Mouse (Mus musculus) kidney, postnatal 36 days (tissue): ENCODE measurements around the gene Mtm1.
A peak's percentile ranks its signal among the peaks of the same experiment; 100 is the strongest.

Experiments used
- DNase-seq, 2 experiments: peaks; one replicate each; pipeline ENCODE4 v3.0.0; 2021 to 2022; ENCODE audit warnings: mixed read lengths in 2 of 2

The Mtm1 gene

GRCm38 (mm10) chrX:71210467-71210866, at the start of gene Mtm1:
TSS of gene Mtm1 (plus strand) at chrX:71210767.
- no peak for DNase-seq

GRCm38 (mm10) chrX:71181526-71181925, 29.0 kb upstream of the Mtm1 start:
- DNase-seq: no peak

- DNase-seq: peak in 1 of 2 experiments; percentile 1
Measured at GRCm38 (mm10) chrX:71183671-71184070, 26.9 kb upstream of the Mtm1 start.

- DNase-seq: peak; percentile 36 to 64
Measured at GRCm38 (mm10) chrX:71186396-71186795, 24.2 kb upstream of the Mtm1 start.

- no peak for DNase-seq
Measured at GRCm38 (mm10) chrX:71204776-71205175, 5.8 kb upstream of the Mtm1 start.

- DNase-seq: no peak
Measured at GRCm38 (mm10) chrX:71205821-71206542, 4.6 kb upstream of the Mtm1 start.

- DNase-seq: no peak
Measured at GRCm38 (mm10) chrX:71206595-71206994, 4.0 kb upstream of the Mtm1 start.

- no peak for DNase-seq
Measured at GRCm38 (mm10) chrX:71212911-71213310, 2.3 kb downstream of the Mtm1 start.

GRCm38 (mm10) chrX:71214441-71215112, 4.0 kb downstream of the Mtm1 start:
- peak; percentile 90 to 96 for DNase-seq

- DNase-seq: peak; percentile 12 to 32
Measured at GRCm38 (mm10) chrX:71215113-71215708, 4.6 kb downstream of the Mtm1 start.

GRCm38 (mm10) chrX:71216879-71217278, 6.3 kb downstream of the Mtm1 start:
- no peak for DNase-seq

- DNase-seq: no peak
Measured at GRCm38 (mm10) chrX:71218853-71219252, 8.3 kb downstream of the Mtm1 start.

- peak in 1 of 2 experiments; percentile 3 for DNase-seq
Measured at GRCm38 (mm10) chrX:71220896-71221295, 10.3 kb downstream of the Mtm1 start.

- no peak for DNase-seq
Measured at GRCm38 (mm10) chrX:71222648-71223408, 12.3 kb downstream of the Mtm1 start.

GRCm38 (mm10) chrX:71226881-71227280, 16.3 kb downstream of the Mtm1 start:
- no peak for DNase-seq

GRCm38 (mm10) chrX:71228200-71228599, 17.6 kb downstream of the Mtm1 start:
- DNase-seq: no peak

- no peak for DNase-seq
Measured at GRCm38 (mm10) chrX:71230847-71231246, 20.3 kb downstream of the Mtm1 start.

- DNase-seq: no peak
Measured at GRCm38 (mm10) chrX:71256422-71256821, 45.9 kb downstream of the Mtm1 start.

GRCm38 (mm10) chrX:71260857-71261256, 50.3 kb downstream of the Mtm1 start:
- no peak for DNase-seq

- no peak for DNase-seq
Measured at GRCm38 (mm10) chrX:71264316-71264715, 53.7 kb downstream of the Mtm1 start.

GRCm38 (mm10) chrX:71268972-71269371, 58.4 kb downstream of the Mtm1 start:
- no peak for DNase-seq

- DNase-seq: no peak
Measured at GRCm38 (mm10) chrX:71274150-71274549, 63.6 kb downstream of the Mtm1 start.

GRCm38 (mm10) chrX:71285473-71285872, 74.9 kb downstream of the Mtm1 start:
- no peak for DNase-seq
